Mouse (Mus musculus) liver, adult (tissue): Measurements from ENCODE around the gene Fer.

Source experiments
- GATA4 ChIP-seq: IDR thresholded peaks from 2 replicates; pipeline ENCODE4 v1.6.1; 2014; ENCODE audit warnings: mild to moderate bottlenecking, low read length; ENCODE audit not compliant: insufficient replicate concordance

Fer gene

GRCm38 (mm10) chr17:63850016-63850415 is 12.8 kb upstream of the Fer start:
- no peak for TF ChIP-seq GATA4

GRCm38 (mm10) chr17:63857023-63857544 is 5.8 kb upstream of the Fer start:
- TF ChIP-seq GATA4 = no peak

GRCm38 (mm10) chr17:63860988-63861387 is 1.9 kb upstream of the Fer start:
- no peak for TF ChIP-seq GATA4

GRCm38 (mm10) chr17:63862399-63862798 is 463 bp upstream of the Fer start:
- no peak for TF ChIP-seq GATA4

- TF ChIP-seq GATA4 = no peak
These were observed 836 bp downstream of the Fer start, which contains the start of gene A930002H24Rik for GRCm38 (mm10) chr17:63863647-63864149. Gene A930002H24Rik, minus strand, starts transcription at chr17:63863791.

GRCm38 (mm10) chr17:63864171-63864571 is 1.3 kb downstream of the Fer start:
- no peak for TF ChIP-seq GATA4

- no peak for TF ChIP-seq GATA4
These were observed 8.9 kb downstream of the Fer start for GRCm38 (mm10) chr17:63871773-63872172.

GRCm38 (mm10) chr17:63878889-63879288 is 16.0 kb downstream of the Fer start:
- no peak for TF ChIP-seq GATA4

GRCm38 (mm10) chr17:63880009-63880408 is 17.1 kb downstream of the Fer start:
- TF ChIP-seq GATA4 = no peak

- TF ChIP-seq GATA4 = no peak
These were observed 24.1 kb downstream of the Fer start for GRCm38 (mm10) chr17:63886988-63887387.

- no peak for TF ChIP-seq GATA4
These were observed 27.7 kb downstream of the Fer start for GRCm38 (mm10) chr17:63890611-63891010.

- TF ChIP-seq GATA4 = no peak
These were observed 33.0 kb downstream of the Fer start for GRCm38 (mm10) chr17:63895829-63896228.

GRCm38 (mm10) chr17:63897050-63897449 is 34.2 kb downstream of the Fer start:
- no peak for TF ChIP-seq GATA4

- no peak for TF ChIP-seq GATA4
These were observed 46.4 kb downstream of the Fer start for GRCm38 (mm10) chr17:63909297-63909696.

- peak; percentile 90; the same call in 1 of the 2 replicates for TF ChIP-seq GATA4
These were observed 58.8 kb downstream of the Fer start for GRCm38 (mm10) chr17:63921601-63922203.

- TF ChIP-seq GATA4 = no peak
These were observed 62.7 kb downstream of the Fer start for GRCm38 (mm10) chr17:63925581-63925980.

- TF ChIP-seq GATA4 = no peak
These were observed 67.8 kb downstream of the Fer start for GRCm38 (mm10) chr17:63930634-63931033.

GRCm38 (mm10) chr17:63931556-63931955 is 68.7 kb downstream of the Fer start:
- TF ChIP-seq GATA4 = no peak

- TF ChIP-seq GATA4 = no peak
These were observed 72.5 kb downstream of the Fer start for GRCm38 (mm10) chr17:63935408-63935807.
